Mouse (Mus musculus) common myeloid progenitor, adult 5-6 weeks (primary cell): ENCODE data around the gene Itgae. TPM values are rescaled to one million over a fixed set of nuclear protein-coding genes. Genes with fewer than 3 reads are reported as not detected.
A peak's percentile ranks its signal among the peaks of the same experiment; 100 is the strongest.
"Not testable (repeated sequence)": the region's sequence is repeated elsewhere in the genome, so short reads cannot be mapped to it uniquely, and the experiment has no call there.

Experiments
- ATAC-seq: replicated peaks from 2 replicates; pipeline ENCODE4 v1.8.0; 2016; ENCODE audit warnings: low read depth, mild to moderate bottlenecking, moderate TSS enrichment, inconsistent platforms; ENCODE audit not compliant: poor library complexity, severe bottlenecking
- total RNA-seq: library from RNA; stranded (forward); fragments of 200-1000, 187-1606 nt; gene quantifications from 2 replicates; pipeline ENCODE4 v1.2.3, GENCODE M21; 2017

Gene Itgae
- total RNA-seq, 1 experiment from 2014 or later: 0.05 TPM

DNA sequence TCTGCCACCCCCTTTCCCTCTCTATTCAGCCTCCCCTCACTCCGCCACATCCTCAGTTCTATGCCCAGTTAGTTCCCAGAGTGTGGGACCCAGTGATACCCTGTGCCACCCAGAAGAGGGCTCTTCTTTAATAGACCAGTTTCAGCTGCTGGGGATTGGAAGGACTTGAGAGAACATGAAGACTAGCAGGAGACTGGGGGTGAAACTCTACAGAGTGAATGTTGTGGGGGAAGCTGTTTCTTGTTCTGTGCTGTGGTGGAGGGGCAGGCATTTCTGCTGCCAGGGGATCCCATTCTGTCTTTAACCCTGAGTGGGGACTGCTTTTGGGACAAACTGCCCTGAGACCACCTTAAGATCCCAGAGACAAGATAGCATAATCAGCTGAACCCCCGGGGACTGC lies 443 bp downstream of the Itgae start:
- no peak for ATAC-seq

DNA sequence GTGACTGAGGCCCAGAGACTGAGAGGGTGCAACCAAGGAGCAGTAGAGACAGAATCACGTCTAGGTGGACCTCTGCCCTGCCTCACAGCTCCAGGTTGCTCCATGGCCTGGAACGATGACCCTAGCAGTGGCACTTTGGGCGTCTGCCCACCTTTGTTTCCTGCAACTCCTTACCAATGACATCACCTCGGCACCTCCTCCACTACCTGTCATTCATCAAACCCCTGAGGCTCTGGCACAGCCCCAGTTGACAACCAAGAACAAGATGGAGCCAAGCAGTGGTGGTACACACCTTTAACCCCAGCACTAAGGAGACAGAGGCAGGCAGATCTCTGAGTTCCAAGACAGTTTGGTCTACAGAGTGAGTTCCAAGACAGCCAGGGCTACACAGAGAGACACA lies 1.7 kb downstream of the Itgae start:
- no peak for ATAC-seq

DNA sequence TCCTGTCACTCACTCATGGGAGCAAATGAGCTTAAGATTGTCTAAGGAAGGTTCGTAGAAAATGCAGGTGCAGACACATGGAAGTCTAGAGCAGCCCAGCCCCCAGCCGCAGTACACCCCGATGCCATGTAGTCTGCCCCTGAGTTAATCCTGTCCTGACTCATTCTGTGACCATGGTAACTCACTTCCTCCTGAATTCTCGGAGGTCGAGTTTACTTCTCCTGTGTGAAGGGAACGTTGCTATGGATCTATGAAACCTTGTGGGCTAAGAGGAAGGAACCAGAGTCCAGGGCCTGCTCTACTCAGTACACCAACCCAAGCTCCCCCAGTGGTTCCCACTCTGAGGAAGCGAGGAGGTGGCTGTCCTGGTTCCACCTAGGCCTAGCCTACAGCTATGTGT lies 2.5 kb downstream of the Itgae start:
- peak; percentile 78 for ATAC-seq

DNA sequence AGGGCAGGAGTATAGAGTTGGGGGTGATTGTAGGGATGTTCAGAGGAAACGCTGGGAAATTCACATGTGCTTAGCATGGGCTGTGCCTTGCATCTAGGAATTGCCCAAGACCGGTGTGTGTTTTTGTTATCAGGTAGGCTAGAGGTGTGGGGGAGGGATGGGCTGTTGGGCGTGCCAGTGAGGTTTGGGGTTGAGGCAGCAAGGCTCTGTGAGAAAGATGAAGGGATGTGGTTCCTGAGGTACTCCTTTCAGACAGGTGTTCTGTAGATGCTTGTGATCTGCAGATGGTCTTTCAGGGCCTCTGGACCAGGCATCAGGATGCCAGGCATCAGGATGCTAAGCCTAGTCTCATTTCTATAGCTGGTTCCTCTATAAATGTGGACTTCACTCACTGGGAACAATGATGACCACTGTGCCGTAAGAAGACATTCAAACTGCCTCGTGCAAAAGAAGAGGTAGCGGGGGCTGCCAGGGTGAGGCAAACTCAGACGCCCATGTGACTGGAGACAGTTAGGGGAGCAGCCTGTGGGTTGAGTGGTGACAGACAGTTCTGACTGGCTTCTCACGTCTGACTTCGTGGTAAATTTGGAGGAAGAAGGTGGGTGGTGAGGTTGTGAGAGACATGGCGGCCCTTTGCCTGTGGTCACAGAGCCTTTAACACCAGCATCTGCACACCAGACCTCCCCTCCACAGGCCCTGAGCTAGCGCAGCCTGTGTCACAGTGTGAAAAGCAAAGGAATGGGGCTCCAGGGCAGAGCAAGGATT lies 4.0 kb downstream of the Itgae start:
- peak; percentile 56 for ATAC-seq

DNA sequence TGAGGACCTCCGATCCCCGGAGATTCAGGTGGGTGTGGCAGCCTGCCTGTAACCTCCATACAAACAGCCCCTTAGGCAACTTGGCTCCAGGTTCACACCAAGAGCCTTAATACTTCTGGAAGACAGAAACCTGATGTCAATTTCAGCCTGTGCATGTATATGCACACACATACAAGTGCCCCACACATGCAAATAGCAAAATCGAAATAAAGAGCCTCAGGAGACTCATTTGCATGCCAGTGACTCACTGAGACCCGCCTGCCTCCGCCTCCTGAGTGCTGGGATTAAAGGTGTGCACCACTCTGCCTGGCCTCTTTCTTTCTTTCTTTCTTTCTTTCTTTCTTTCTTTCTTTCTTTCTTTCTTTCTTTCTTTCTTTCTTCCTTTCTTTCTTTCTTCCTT lies 8.5 kb downstream of the Itgae start:
- no peak for ATAC-seq

DNA sequence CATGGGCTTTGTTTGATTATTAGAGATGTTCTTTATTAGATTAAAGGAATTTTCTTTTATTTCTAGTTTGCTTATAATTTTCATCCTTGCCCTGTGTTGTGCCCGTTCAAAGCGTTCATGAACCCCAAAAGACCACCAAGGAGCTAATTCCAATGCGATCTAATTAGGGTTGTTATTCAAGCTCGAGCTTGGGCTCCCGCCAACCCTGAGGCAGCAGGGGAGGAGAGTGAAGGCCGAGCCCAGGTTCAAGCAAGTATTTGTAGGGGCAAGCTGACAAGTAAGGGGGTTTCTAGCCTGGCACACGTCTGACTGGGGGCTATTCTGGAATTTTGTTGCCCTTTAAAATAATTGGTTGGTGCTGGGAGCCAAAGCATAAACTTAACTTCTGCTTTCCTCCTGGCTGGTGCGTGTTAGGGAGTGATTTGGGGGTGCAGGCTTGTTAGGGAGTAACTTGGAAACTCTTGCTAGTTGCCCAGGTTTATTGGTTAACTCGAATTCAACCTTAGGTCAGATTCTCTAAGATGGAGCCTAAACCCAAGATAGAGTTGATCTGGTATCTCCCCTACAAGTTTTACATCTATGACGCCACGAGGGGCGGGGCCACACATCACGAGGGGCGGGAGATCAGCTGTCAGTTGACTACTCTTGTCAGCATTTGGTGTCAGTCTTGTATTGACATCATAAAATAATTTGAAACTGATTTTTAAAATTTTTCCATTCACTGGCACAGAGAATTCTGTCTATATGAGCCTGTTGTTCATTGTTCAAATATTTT lies 9.8 kb downstream of the Itgae start:
- no peak for ATAC-seq

DNA sequence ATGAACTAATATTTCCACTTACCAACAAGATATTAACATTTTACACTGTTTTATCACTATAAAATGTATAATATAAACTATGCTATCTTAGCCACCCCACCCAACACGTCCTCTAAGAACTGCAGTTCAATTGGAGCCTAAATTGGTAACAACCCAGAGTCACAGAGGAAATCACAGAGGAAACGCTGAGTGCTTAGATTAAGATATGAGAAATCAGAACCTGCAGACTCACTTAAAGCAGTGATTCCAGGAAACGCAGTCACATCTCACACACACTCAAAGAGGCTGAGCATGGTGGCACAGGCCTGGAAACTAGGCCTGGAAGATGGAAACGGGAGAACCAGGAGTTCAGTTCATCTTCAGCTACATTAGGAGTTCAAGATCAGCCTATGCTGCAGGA lies 10.9 kb downstream of the Itgae start:
- no peak for ATAC-seq

DNA sequence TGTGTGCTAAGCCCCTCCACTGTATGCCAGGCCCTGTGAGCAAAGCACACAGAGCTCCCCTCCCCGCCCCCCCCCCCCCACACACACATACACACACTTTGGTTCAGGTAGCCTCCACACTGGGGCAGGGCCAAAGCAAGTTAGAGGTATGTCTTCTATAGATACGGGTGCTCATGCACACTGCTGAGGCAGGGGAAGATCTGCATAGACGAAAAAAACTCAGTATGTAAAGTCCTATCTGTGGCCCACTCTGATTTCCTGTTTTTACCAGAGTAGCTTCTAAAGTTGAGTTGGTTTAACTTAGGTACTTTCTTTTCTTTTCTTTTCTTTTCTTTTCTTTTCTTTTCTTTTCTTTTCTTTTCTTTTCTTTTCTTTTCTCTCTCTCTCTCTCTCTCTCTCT lies 14.9 kb downstream of the Itgae start:
- no peak for ATAC-seq

DNA sequence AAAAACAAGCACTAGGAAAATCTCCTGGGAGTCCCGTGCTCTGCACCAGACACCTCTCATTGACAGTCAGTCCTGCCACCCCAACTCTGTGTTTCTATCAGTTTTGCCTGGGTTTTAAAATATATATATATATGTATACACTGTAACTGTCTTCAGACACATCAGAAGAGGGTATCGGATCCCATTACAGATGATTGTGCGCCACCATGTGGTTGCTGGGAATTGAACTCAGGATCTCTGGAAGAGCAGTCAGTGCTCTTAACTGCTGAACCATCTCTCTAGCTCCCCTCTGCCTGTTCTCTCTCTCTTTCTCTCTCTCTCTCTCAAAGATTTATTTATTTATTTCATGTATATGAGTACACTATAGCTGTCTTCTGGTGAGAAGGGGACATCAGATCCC lies 17.0 kb downstream of the Itgae start:
- not testable (repeated sequence) for ATAC-seq

DNA sequence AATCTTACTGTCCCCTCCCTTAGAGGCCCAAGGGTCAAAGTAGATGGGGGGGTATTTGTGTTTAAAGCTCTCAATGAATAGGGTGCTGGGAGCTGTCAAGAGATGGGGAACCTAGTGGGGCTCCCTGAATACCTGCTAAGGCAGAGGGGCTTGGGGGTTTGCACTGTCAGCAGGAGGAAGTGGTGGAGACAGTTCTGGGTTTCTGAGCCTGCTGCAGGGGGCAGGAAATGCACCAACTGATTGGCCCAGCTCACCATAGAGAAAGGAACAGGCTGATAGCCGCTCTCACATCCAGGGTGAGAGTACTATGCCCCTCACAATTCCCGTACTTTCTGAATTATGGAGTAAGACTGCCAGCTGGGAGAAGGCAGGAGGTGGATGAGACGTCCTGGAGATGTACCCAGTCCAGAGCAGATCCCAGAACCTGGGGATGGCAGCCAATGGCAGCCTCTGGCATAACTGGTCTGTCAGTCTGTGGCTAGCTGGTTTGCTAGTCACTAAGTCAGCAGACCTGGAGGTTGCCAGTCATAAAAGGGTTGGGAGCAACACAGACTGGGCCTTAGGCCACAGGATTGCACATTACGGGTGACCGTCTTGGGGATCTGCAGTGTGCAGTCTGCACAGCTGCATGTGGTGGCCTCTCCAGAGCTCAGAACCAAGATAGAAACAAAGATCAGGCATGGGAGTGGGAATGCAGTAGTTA lies 18.0 kb downstream of the Itgae start:
- ATAC-seq: peak; percentile 77

DNA sequence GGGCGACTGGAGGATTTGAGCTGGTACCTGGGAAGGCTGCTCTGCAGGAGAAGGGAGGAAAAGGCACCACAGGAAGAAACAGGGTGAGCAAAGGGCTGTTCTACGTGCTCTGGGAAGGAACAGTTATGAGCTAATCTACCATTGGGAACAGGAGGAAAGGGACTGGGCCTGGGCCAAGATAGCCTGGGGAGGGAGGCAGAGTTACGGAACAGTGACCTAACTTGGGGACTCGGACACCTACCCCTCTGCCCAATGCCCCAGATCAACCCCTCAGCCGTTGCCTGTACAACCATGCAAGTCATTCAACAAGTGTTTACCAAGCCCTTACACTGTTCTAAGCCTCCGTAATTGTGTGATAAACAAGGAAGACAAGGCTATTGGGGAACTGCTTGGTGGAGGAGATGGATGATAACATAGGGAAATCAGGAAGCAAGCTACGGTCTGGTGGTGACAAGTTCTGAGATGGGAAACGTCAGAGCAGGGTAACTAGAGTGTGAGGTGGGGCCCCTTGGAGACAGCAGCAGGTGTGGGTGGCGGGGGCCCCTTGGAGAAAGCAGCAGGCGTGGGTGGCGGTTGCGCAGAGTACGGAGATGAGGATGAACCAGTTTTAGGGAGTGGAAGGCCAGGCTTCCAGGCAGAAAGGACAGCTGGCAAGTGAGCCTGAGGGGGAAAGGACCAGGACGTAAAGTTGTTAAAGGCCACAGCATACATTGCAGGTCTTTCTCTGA lies 18.7 kb downstream of the Itgae start:
- 0 out of 2 replicates have a peak, but pooled peaks have one; percentile 10 for ATAC-seq

DNA sequence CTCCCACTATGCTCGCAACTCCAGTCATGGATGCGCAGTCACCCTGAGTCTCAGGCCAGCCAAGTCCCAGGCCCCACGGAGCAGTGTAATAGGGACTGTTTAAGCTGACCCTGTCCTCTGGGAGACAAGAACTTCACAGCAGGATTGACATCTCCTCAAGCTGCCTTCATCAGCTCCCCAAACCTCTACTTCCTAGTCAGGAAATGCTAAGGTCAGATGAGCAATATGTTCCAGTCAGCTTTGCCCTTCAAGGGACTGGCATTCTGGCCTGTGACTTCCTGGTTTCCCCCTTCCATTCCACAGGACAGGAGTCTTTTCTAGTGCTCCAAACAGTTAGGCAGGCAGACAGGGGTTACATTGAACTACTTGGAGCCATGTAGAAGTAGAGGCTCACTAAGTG lies 19.6 kb downstream of the Itgae start:
- ATAC-seq: no peak

DNA sequence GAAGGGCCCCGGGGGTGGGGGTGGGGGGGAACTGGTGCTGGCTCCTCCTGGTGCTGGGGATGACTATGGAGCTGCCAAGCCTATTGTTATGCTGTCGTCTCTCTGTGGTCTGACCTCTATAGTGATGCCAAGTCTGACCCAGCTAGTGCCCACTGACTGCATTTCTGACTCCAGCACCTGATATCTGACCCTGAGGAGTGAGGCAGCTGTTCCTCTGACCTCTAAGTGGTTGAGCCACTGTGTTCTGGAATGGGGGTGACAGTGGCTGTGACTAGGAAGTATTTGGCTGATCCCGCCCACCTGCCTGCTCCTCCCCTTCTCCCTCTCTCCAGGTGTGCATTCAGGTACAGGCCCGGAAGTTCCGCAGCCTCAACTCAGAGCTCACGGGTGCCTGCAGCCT lies 21.0 kb downstream of the Itgae start:
- no peak for ATAC-seq

DNA sequence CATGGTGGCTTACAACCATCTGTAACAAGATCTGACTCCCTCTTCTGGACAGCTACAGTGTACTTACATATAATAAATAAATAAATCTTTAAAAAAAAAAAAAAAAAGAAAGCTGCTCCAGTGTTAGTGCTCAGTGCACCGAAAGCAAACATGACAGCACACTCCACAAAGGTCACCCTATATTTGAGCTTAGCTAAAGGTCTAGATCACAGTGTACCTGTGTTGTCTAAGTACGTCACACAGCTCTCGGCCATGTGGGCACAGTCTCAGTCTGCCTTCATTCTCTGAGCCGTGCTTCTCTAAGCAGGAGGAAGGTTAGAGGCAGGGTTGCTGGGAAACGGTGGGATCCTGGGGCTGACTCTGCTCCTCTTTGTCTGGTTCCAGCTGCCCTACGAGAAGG lies 36.1 kb downstream of the Itgae start:
- ATAC-seq: no peak

DNA sequence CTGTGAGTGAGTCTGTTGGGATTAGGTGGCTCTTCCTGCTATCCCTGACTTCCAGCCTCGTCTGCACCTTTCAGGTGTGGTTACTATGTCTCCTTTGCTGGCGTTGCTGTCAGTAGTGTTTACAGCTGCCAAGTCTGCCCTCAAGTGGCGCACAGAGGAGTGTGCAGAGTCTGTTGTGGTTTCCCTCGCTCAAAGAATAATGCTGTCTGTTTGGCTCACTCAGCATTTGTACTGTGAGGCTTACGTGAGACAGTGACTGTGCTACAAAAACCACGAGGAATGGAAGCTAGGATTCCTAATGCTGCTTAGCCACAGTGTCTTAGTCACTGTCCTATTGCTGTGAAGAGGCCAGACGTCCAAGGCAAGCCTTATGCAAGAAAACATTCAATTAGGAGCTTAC lies 40.6 kb downstream of the Itgae start:
- ATAC-seq: peak; percentile 80

DNA sequence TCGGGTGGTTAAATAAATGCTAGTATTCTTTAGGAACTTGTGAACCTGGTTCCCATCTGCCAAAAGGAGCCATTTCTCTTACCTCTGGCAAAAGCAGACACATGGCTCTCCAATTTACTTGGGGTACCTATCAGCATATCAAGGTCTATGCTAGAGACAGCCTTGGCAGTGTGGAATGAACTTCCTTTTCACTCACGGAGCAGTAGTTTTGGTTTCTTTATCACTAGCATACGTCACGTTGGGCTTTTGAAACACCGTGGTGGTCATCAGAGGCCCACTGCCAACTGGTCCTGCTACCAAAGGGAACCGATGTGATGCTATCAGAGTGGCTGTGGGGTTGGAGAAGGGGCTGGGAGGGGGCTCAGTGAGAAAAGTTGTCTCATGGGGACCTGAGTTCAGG lies 42.6 kb downstream of the Itgae start:
- ATAC-seq: peak; percentile 57

DNA sequence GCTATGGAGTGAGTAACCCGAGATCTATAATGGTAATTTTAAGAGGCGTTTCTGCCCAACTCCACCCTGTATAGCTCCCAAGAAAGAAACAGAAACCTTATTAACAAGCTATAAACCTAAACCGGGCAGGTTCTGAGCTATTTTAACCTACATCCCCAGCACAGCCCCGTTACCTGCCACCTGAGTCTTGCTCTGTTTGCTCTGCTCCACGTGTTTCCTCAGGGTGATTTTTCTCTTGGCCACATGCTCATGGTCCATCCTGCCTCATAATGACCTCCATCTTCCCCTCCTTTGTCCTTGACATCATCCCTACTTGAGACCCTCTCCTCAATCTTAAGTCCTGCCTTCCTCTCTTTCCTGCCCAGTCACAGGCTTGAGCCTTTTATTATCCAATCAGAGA lies 43.8 kb downstream of the Itgae start:
- no peak for ATAC-seq

DNA sequence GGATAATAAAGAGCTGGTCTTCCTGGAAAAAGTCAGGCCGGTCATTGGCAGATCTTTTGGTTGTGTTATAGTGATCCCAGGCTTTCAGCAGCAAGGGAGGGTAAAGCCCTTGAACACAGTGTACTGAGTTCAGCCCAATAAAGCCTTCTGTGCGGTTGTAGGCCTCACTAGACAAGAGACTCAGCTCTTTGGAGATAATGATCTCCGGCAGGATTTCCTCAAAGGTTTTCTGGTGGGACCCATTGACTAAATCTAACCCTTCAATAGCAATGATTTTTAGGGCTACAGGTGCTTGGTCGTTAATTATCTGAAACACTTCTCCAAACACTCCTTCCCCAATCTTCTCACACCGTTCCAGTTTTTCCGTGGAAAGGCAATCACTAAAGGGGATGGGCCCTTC lies 46.2 kb downstream of the Itgae start:
- ATAC-seq: no peak

DNA sequence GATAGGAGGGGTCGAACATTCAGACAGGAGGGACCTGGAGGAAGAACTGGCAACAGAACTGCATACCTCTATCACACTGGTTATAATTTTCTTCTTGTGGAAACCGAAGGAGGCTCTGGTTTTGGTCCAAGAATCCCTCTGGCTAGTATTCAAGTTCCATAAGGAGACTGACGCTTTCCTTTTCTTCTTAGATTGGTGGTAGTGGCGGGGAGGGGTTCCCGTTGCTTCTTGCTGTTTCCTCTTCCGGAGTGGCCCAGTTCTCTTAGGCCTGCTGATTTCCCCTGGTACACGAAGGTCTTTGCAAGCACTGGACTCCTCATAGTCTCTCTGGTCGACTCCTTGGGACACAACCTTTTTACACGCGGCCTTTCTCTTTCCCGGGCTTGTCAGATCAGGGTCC lies 46.7 kb downstream of the Itgae start:
- 0 out of 2 replicates have a peak, but pooled peaks have one; percentile 13 for ATAC-seq
